Mouse (Mus musculus): ENCODE measurements at regions not wholly inside any gene's neighbourhood (a gene's known extent, or its start where the extent isn't known, plus 50 kb on each side); places are given as distances from the start of the nearest gene placed in this dataset.

DNA sequence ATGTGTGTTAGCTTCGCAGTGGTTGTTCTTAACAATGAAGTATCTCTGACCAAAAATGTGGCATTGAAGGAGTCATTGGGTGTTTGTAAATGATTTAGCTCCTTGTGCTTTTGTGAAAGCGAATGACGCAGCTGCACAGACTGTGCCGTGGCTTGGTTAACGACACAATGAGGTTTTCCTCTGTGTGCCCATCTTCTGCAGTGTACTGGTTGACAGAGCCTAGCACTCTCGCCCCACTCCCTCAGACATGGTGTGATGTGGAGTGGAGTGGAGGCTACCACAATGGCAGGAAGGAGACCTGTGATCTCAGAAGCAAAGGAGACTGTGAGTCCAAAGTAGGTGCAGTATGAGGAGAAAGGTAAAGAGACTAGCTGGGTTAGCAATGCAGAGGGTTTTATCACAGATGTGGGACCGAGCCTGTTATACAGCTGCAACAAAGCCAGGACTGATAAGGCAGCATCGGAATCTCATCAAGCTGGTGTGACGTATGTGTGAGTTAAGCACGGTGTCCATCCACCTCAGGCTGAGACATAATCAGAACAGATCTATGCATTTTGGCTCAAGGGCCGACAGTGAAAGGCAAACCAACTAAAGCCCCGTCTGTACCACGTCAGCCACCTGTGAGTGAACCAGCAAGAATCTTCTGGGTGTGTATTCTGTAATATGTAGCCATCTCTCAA is 596.5 kb upstream of the Stxbp6 start:
- H3K27me3 ChIP-seq (replicated peaks; ENCODE audit: control insufficient read depth, insufficient read depth, low read length): no peaks in the 10 kb centered on the region
- no peak for ATAC-seq
- no peak overlapping the region for H3K27ac ChIP-seq (ENCODE audit: low read length)
- no peak overlapping the region for H3K4me3 ChIP-seq (ENCODE audit: low read length)
- no peaks in the 10 kb centered on the region for H3K36me3 ChIP-seq (ENCODE audit: control insufficient read depth, insufficient read depth, low read length)
- no peak overlapping the region for H3K9ac ChIP-seq (ENCODE audit: low read depth, low read length)
- no peak overlapping the region for H3K4me2 ChIP-seq (ENCODE audit: low read depth, low read length)
- WGBS: 71% methylated on average over 13 of the region's 13 CpGs
- H3K4me1 ChIP-seq (ENCODE audit: control insufficient read depth, insufficient read depth, low read length): no peaks in the 10 kb centered on the region
- no peaks in the 10 kb centered on the region for H3K9me3 ChIP-seq (ENCODE audit: control insufficient read depth, low read length)

DNA sequence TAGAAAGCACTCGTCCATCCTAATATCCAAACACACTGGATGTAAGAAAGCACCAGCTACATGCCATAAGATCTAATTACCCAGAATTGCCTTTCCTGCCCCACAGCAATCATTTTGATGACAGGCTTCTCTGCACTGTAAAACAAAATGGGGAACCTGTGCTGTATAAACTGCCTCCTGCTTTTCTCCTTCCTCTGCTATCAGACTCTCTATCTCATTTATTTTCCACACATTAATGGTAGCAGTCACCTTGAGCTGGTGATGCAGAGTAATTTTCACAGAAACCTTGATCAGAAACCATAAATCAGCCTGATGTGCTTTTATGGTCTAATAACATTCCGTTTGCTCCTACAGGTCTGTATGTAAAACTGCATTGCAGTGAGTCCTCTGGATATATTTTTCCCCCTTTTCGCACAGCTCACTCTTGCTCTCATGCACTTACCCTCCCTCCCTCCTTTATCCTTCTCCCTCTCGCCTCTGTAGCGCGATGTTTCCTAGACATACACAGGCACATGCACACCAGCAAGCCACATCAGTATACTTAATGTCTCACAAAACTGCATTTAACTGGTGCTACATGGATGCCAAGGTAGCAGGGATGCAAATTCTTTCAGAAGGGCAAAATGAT is 595.9 kb upstream of the Stxbp6 start:
- Histone ChIP-seq H3K4me2 (ENCODE audit: low read depth, low read length) (no peak overlapping the region), H3K9me3 (ENCODE audit: control insufficient read depth, low read length) (no peaks in the 10 kb centered on the region), H3K36me3 (ENCODE audit: control insufficient read depth, insufficient read depth, low read length) (no peaks in the 10 kb centered on the region), H3K9ac (ENCODE audit: low read depth, low read length) (no peak overlapping the region), H3K4me1 (ENCODE audit: control insufficient read depth, insufficient read depth, low read length) (no peaks in the 10 kb centered on the region), H3K4me3 (ENCODE audit: low read length) (no peak overlapping the region), H3K27ac (ENCODE audit: low read length) (no peak overlapping the region), H3K27me3 (replicated peaks; ENCODE audit: control insufficient read depth, insufficient read depth, low read length) (no peaks in the 10 kb centered on the region)
- no peak for ATAC-seq
- 58% methylated on average over 6 of the region's 6 CpGs for WGBS

DNA sequence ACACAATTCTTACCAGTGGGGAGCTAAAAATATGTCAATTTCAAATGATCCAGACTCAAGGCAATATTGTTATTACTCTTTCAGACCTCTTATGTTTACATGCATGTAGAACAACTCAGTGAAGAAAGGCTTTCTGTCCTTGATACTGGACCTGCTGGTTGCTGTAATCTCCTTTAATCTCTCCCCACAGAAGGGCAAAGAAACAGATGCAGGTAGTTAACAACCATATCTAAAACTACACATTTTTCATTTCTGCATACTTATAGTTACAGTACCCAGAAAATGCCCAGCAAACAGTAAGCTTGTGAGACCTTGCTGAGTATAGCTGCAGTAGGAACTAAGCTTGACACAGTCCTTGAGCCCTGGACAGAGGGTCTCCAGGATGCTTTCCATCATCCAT is 585.1 kb upstream of the Stxbp6 start:
- Histone ChIP-seq H3K27ac (ENCODE audit: low read length) (no peak overlapping the region), H3K9me3 (ENCODE audit: control insufficient read depth, low read length) (no peaks in the 10 kb centered on the region), H3K4me3 (ENCODE audit: low read length) (no peak overlapping the region), H3K4me1 (ENCODE audit: control insufficient read depth, insufficient read depth, low read length) (no peaks in the 10 kb centered on the region), H3K27me3 (replicated peaks; ENCODE audit: control insufficient read depth, insufficient read depth, low read length) (no peaks in the 10 kb centered on the region), H3K36me3 (ENCODE audit: control insufficient read depth, insufficient read depth, low read length) (no peaks in the 10 kb centered on the region), H3K4me2 (ENCODE audit: low read depth, low read length) (no peak overlapping the region), H3K9ac (ENCODE audit: low read depth, low read length) (no peak overlapping the region)
- no peak for ATAC-seq

DNA sequence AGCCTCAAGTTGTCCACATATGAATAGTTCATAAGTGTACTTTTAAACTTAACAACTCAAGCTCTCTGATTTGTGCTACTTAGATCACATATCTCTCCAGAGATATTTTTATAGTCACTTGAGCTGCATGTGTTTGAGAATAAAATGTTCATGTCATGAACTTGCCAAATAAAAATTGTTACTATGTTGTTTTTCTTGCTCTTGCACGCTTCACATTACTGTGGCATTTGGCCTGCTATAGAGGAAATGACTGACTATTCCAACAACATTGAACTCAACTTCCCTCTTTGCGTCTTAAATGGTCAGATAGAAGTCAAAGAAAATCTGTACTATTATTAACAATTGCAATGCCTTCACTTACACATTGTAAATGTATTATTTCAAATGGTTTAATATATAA is 582.1 kb upstream of the Stxbp6 start:
- WGBS: 76% methylated on average over 2 of the region's 2 CpGs
- H3K4me3 ChIP-seq (ENCODE audit: low read length): no peak overlapping the region
- ATAC-seq: no peak

DNA sequence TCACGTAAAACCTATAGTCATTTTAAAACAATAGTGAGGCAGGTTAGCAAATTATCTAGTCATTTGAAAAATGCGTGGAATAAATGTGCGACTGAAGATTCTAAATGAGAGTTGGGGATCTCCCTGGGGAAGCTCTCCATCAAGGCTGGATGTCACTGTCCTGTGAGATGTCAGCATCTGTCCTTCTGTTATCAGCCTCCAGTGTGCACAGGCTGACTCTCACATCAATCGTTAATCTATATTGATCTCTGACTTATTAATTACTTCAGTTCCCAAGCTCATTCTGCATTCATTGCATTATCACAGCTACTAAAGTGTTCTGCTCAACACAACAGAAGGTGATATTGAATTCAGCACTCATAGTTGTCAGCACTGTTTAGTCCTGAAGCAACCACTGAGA is 574.1 kb upstream of the Stxbp6 start:
- Histone ChIP-seq H3K36me3 (ENCODE audit: control insufficient read depth, insufficient read depth, low read length) (no peaks in the 10 kb centered on the region), H3K4me2 (ENCODE audit: low read depth, low read length) (no peak overlapping the region), H3K27ac (ENCODE audit: low read length) (no peak overlapping the region), H3K4me3 (ENCODE audit: low read length) (no peak overlapping the region), H3K9ac (ENCODE audit: low read depth, low read length) (no peak overlapping the region), H3K27me3 (replicated peaks; ENCODE audit: control insufficient read depth, insufficient read depth, low read length) (no peaks in the 10 kb centered on the region), H3K9me3 (ENCODE audit: control insufficient read depth, low read length) (no peaks in the 10 kb centered on the region), H3K4me1 (ENCODE audit: control insufficient read depth, insufficient read depth, low read length) (no peaks in the 10 kb centered on the region)
- no peak for ATAC-seq
- WGBS: 88% methylated on average over 4 of the region's 4 CpGs

More for the DNA sequence above, 582.1 kb upstream of the Stxbp6 start:
- H3K4me1 ChIP-seq (ENCODE audit: control insufficient read depth, insufficient read depth, low read length): no peaks in the 10 kb centered on the region
- H3K27me3 ChIP-seq (replicated peaks; ENCODE audit: control insufficient read depth, insufficient read depth, low read length): no peaks in the 10 kb centered on the region
- H3K9me3 ChIP-seq (ENCODE audit: control insufficient read depth, low read length): no peaks in the 10 kb centered on the region
- no peak overlapping the region for H3K4me2 ChIP-seq (ENCODE audit: low read depth, low read length)
- no peaks in the 10 kb centered on the region for H3K36me3 ChIP-seq (ENCODE audit: control insufficient read depth, insufficient read depth, low read length)
- no peak overlapping the region for H3K9ac ChIP-seq (ENCODE audit: low read depth, low read length)
- no peak overlapping the region for H3K27ac ChIP-seq (ENCODE audit: low read length)

DNA sequence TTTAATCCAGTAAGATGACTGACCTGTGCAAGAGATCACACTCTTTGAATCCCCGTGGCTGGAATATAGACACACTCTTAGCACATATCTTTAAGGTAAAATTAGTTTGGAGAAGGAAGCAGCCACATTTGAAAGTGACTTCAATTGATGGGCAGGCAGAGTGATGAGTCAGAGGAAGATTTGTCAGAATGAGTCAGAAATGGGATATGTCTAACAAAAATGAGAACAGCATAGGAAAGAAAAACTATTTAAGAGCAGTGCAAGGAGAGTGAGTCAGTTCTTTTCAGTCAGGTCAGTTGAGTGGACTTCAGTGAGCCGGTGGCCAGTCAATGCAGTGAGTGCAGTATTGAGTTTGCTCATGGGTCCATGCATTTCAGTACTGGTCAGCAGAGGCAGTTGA is 569.7 kb upstream of the Stxbp6 start:
- Histone ChIP-seq H3K4me2 (ENCODE audit: low read depth, low read length) (no peak overlapping the region), H3K4me3 (ENCODE audit: low read length) (no peak overlapping the region), H3K9ac (ENCODE audit: low read depth, low read length) (no peak overlapping the region), H3K4me1 (ENCODE audit: control insufficient read depth, insufficient read depth, low read length) (no peaks in the 10 kb centered on the region), H3K36me3 (ENCODE audit: control insufficient read depth, insufficient read depth, low read length) (no peaks in the 10 kb centered on the region), H3K27ac (ENCODE audit: low read length) (no peak overlapping the region), H3K9me3 (ENCODE audit: control insufficient read depth, low read length) (no peaks in the 10 kb centered on the region), H3K27me3 (replicated peaks; ENCODE audit: control insufficient read depth, insufficient read depth, low read length) (no peaks in the 10 kb centered on the region)
- 75% methylated on average over 2 of the region's 2 CpGs for WGBS
- ATAC-seq: no peak

DNA sequence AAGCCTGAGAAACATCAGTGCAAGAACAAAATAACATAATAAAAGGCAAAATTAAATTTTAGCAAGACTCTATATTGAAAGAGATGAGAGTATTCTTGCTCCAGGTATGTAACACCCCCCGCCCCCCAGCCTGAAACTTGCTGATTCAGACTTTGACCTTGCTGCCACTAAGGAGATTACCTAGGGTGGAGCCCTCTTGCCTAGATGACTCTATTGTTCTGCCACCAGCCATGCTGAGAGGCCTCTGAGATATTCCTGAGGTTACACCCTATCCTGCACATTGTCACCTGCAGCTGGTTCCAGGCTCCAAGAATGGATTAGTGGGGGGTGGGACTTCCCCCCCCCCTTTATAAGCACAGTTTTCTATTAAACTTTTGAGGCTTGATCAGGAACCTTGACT is 548.3 kb upstream of the Stxbp6 start:
- Histone ChIP-seq H3K9ac (ENCODE audit: low read depth, low read length) (no peak overlapping the region), H3K27me3 (replicated peaks; ENCODE audit: control insufficient read depth, insufficient read depth, low read length) (no peaks in the 10 kb centered on the region), H3K4me1 (ENCODE audit: control insufficient read depth, insufficient read depth, low read length) (no peaks in the 10 kb centered on the region), H3K4me2 (ENCODE audit: low read depth, low read length) (no peak overlapping the region), H3K9me3 (ENCODE audit: control insufficient read depth, low read length) (no peaks in the 10 kb centered on the region), H3K36me3 (ENCODE audit: control insufficient read depth, insufficient read depth, low read length) (no peaks in the 10 kb centered on the region), H3K27ac (ENCODE audit: low read length) (no peak overlapping the region), H3K4me3 (ENCODE audit: low read length) (no peak overlapping the region)
- WGBS: 70% methylated on average over 1 of the region's 1 CpGs
- ATAC-seq: no peak

DNA sequence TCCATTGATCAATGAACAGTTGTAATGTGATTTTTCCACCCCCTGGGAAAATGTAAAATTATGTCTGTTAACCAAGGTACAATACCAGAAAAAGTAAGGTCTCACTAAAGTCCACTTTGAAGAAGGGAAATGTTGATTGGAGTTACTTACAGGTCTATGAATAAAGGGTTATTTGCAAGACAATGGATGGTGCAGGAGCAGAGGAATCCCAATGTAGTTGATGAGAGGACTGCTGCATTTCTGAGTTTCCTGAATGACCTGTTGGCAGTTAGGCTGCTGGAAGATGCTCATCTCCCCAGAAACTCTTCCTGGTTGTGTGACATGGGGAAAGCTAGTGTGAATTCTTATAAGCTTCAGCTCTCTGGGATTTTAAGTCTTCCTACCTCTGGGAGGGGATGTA is 545.5 kb upstream of the Stxbp6 start:
- Histone ChIP-seq H3K36me3 (ENCODE audit: control insufficient read depth, insufficient read depth, low read length) (no peaks in the 10 kb centered on the region), H3K27ac (ENCODE audit: low read length) (no peak overlapping the region), H3K4me1 (ENCODE audit: control insufficient read depth, insufficient read depth, low read length) (no peaks in the 10 kb centered on the region), H3K9me3 (ENCODE audit: control insufficient read depth, low read length) (no peaks in the 10 kb centered on the region), H3K27me3 (replicated peaks; ENCODE audit: control insufficient read depth, insufficient read depth, low read length) (no peaks in the 10 kb centered on the region), H3K4me3 (ENCODE audit: low read length) (no peak overlapping the region), H3K4me2 (ENCODE audit: low read depth, low read length) (no peak overlapping the region), H3K9ac (ENCODE audit: low read depth, low read length) (no peak overlapping the region)
- ATAC-seq: no peak

DNA sequence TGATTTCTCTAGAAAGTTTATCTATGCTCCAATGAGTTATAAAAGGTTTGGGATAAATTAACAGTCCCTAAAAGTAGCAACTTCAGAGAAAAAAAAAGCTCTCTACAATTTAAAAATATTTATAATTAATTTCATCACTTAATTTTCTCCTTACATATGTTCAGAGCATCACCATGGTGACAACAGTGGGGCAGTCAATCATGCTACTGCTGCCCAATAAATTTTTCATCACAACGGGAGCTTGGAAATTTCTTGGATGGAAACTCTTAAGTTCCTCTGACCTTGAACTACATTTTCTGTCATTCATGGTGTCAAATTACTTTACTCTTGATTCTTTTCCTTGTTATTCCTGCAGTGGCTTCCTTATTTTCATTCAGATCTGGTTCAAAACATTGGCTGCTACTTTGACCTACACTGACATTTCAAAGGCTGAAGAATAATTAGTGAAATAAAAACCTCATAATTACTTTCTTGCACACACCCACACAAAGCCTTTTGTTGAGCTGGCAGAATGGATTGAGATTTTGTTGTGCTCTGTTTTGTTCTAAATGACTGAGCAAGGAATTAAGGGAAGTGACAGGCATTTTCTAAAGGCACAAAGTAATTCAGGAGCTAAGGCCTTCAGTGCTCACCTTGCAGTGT is 540.1 kb upstream of the Stxbp6 start:
- no peaks in the 10 kb centered on the region for H3K9me3 ChIP-seq (ENCODE audit: control insufficient read depth, low read length)
- no peak overlapping the region for H3K27ac ChIP-seq (ENCODE audit: low read length)
- ATAC-seq: no peak
- no peaks in the 10 kb centered on the region for H3K36me3 ChIP-seq (ENCODE audit: control insufficient read depth, insufficient read depth, low read length)
- H3K4me3 ChIP-seq (ENCODE audit: low read length): no peak overlapping the region
- WGBS: 38% methylated on average over 1 of the region's 1 CpGs
- H3K27me3 ChIP-seq (replicated peaks; ENCODE audit: control insufficient read depth, insufficient read depth, low read length): no peaks in the 10 kb centered on the region
- H3K4me1 ChIP-seq (ENCODE audit: control insufficient read depth, insufficient read depth, low read length): no peaks in the 10 kb centered on the region
- no peak overlapping the region for H3K9ac ChIP-seq (ENCODE audit: low read depth, low read length)
- no peak overlapping the region for H3K4me2 ChIP-seq (ENCODE audit: low read depth, low read length)
